Mouse (Mus musculus): ENCODE results near the gene Selenok. TPM values are rescaled to one million over a fixed set of nuclear protein-coding genes. Genes with fewer than 3 reads are reported as not detected.
A peak's percentile ranks its signal among the peaks of the same experiment; 100 is the strongest.

Selenok gene
- total and polyA plus RNA-seq, 3 experiments, result 49.8 to 71.1 TPM; not detected in 1

DNA sequence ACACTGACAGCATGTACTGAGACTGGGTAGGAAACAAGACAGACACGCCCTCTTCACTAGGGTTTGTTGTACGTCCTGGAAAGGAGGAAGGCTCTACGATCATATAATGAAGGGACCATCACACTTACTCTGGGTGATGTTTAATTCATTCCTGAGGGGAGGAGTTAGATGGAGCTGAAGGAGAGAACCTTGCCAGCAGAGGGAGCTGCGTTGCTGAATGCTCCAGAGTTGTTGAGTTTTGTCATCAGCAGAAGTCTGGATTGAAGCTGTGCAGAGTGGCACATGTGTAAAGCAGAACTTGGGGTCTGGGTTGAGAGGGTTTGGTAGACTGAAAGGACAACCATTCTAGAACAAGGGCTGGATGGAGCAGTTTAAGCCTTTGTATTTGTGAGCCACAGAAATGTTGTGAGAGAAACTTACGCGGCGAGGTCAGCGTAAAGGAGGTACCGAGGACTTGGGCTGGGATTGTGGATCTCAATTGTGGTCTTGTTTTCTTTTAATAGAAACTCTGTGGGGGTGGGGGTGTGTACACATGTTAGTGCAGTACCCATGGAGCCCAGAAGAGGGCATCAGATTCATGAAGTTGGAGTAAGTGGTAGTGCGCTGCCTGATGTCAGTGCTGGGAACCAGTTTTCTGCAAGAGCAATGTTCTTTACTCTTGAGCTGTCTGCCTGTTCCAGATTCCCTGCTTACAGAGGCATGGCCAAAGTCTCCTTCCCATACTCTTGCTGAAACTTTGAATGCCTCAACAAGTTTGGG lies 12.5 kb downstream of the Selenok start:
- no peak for TF ChIP-seq UBTF (IDR thresholded peaks at IDR 0.05; ENCODE audit: borderline replicate concordance, insufficient read depth, low read depth, low read length)
- peak; percentile 22 to 55 (median 52) for TF ChIP-seq CTCF (IDR thresholded peaks at IDR 0.05 in 2 of 3, conservative IDR thresholded peaks at IDR 0.05 in 1 of 3; ENCODE audit: control insufficient read depth in 1 of 3, insufficient read depth in 1 of 3, low read depth in 2 of 3, low read length in 3 of 3, poor library complexity in 1 of 3, severe bottlenecking in 1 of 3)
- peak; percentile 29 for TF ChIP-seq SMC3 (IDR thresholded peaks at IDR 0.05; ENCODE audit: low read depth, low read length)
- peak; percentile 4 for TF ChIP-seq RAD21 (IDR thresholded peaks at IDR 0.05; ENCODE audit: low read depth, low read length)
- no peak for TF ChIP-seq MYB (IDR thresholded peaks at IDR 0.05; ENCODE audit: low read depth, low read length)
- TF ChIP-seq NRF1 (IDR thresholded peaks at IDR 0.05; ENCODE audit: insufficient read depth, low read depth, low read length, poor library complexity, severe bottlenecking), result no peak
- TF ChIP-seq ELF1 (IDR thresholded peaks at IDR 0.05; ENCODE audit: low read depth, low read length), result no peak
- no peak for TF ChIP-seq TBP (IDR thresholded peaks at IDR 0.05; ENCODE audit: low read depth, low read length)
- H3K9me3 ChIP-seq (replicated peaks; ENCODE audit: insufficient read depth, low read length), result no peaks in the 10 kb centered on the region
- H3K79me2 ChIP-seq (ENCODE audit: control insufficient read depth, insufficient read depth, low read length, poor library complexity), result peaks cover 19% of the 10 kb centered on the region
- H3K4me3 ChIP-seq (ENCODE audit: control insufficient read depth in 1 of 2, insufficient read depth in 1 of 2, low read depth in 2 of 2, low read length in 2 of 2), result no peak overlapping the region
- peaks cover 6 to 15% of the 10 kb centered on the region in 2 experiments for H3K36me3 ChIP-seq (ENCODE audit: control insufficient read depth in 1 of 2, insufficient read depth in 2 of 2, low read length in 2 of 2)
- no peak overlapping the region for H3K27ac ChIP-seq (ENCODE audit: control insufficient read depth, low read depth, low read length)
- no peak overlapping the region for H3K9ac ChIP-seq (ENCODE audit: control insufficient read depth, low read depth, low read length, poor library complexity, severe bottlenecking)
- peaks cover 0 to 15% of the 10 kb centered on the region in 2 experiments; a peak in 1 of 4 replicates for H3K4me1 ChIP-seq (ENCODE audit: control insufficient read depth in 1 of 2, insufficient read depth in 2 of 2, low read length in 2 of 2)
- no peaks in the 10 kb centered on the region for H3K27me3 ChIP-seq (ENCODE audit: control insufficient read depth in 1 of 2, insufficient read depth in 2 of 2, low read length in 2 of 2)
- peak; percentile 67 for DNase-seq (ENCODE audit: low read depth, low spot score)

DNA sequence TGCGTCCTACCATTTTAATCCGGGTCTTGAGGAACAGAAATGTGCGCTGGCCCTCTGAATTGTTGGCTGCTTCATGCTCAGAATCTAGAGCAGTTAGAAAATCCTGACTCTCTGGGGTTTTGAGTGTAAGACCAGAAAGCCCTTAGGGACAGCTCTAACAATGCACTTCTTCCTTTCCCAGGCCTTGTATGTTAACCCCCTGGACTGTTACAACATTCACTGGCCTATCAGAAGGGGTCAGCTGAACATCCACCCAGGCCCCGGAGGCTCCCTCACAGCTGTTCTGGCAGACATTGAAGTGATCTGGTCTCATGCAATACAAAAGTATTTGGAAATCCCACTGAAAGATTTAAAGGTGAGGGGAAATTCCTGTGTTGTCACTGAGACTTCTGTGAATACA lies 18.0 kb downstream of the Selenok start:
- Histone ChIP-seq H3K4me1 (ENCODE audit: control insufficient read depth in 1 of 2, insufficient read depth in 2 of 2, low read length in 2 of 2) (no peaks in the 10 kb centered on the region), H3K79me2 (ENCODE audit: control insufficient read depth, insufficient read depth, low read length, poor library complexity) (peaks cover 3% of the 10 kb centered on the region; the same call in 1 of the 2 replicates), H3K36me3 (ENCODE audit: control insufficient read depth in 1 of 2, insufficient read depth in 2 of 2, low read length in 2 of 2) (peaks cover 0 to 18% of the 10 kb centered on the region in 2 experiments; a peak in 2 of 4 replicates), H3K9ac (ENCODE audit: control insufficient read depth, low read depth, low read length, poor library complexity, severe bottlenecking) (no peak overlapping the region), H3K27ac (ENCODE audit: control insufficient read depth, low read depth, low read length) (no peak overlapping the region), H3K27me3 (ENCODE audit: control insufficient read depth in 1 of 2, insufficient read depth in 2 of 2, low read length in 2 of 2) (no peaks in the 10 kb centered on the region), H3K9me3 (replicated peaks; ENCODE audit: insufficient read depth, low read length) (no peaks in the 10 kb centered on the region), H3K4me3 (ENCODE audit: control insufficient read depth in 1 of 2, insufficient read depth in 1 of 2, low read depth in 2 of 2, low read length in 2 of 2) (no peak overlapping the region)
- no peak for DNase-seq (ENCODE audit: low read depth, low spot score)
- no peak for TF ChIP-seq GATA1 (IDR thresholded peaks at IDR 0.05; ENCODE audit: low read depth, low read length)
- TF ChIP-seq ETS1 (IDR thresholded peaks at IDR 0.05; ENCODE audit: low read depth, low read length), result no peak
- TF ChIP-seq ZNF384 (IDR thresholded peaks at IDR 0.05; ENCODE audit: low read depth, low read length), result no peak
- no peak for TF ChIP-seq UBTF (IDR thresholded peaks at IDR 0.05; ENCODE audit: borderline replicate concordance, insufficient read depth, low read depth, low read length)
- TF ChIP-seq CHD1 (IDR thresholded peaks at IDR 0.05; ENCODE audit: low read depth, low read length), result no peak
- TF ChIP-seq MAX (IDR thresholded peaks at IDR 0.05; ENCODE audit: low read length), result no peak
- TF ChIP-seq MXI1 (IDR thresholded peaks at IDR 0.05; ENCODE audit: low read depth, low read length), result no peak
- no peak for TF ChIP-seq USF1 (IDR thresholded peaks at IDR 0.05; ENCODE audit: low read depth, low read length)
- no peak for TF ChIP-seq EP300 (IDR thresholded peaks at IDR 0.05; ENCODE audit: low read depth in 1 of 2, low read length in 2 of 2)
- TF ChIP-seq TAL1 (IDR thresholded peaks at IDR 0.05; ENCODE audit: low read length), result no peak
- no peak for TF ChIP-seq HCFC1 (IDR thresholded peaks at IDR 0.05; ENCODE audit: low read depth, low read length)
- no peak for TF ChIP-seq CHD2 (IDR thresholded peaks at IDR 0.05; ENCODE audit: low read length)
- no peak for TF ChIP-seq TBP (IDR thresholded peaks at IDR 0.05; ENCODE audit: low read depth, low read length)

All from MEL (cell line).